Mouse (Mus musculus) embryonic facial prominence, embryonic 11.5 days (tissue): ENCODE measurements around the gene Sulf2. TPM values are rescaled to one million over a fixed set of nuclear protein-coding genes. Genes with fewer than 3 reads are reported as not detected.

ENCODE experiments used
- ATAC-seq: fragments of 200-750 bp; cut with Nextera tagmentation; replicated peaks from 2 replicates; pipeline ENCODE4 v1.8.0; 2017; ENCODE audit warnings: low read depth; ENCODE audit not compliant: insufficient number of reproducible peaks, low FRiP score, low TSS enrichment
- DNase-seq: peaks from one replicate; pipeline ENCODE4 v3.0.0-alpha.2; 2015; ENCODE audit warnings: low spot score
- H3K27ac ChIP-seq: fragments of 300-500 bp; sonication (generic); replicated peaks from 2 replicates; pipeline ENCODE4 v1.5.1; 2014; ENCODE audit warnings: mild to moderate bottlenecking, low read depth, low read length, control low read depth
- H3K27me3 ChIP-seq: fragments of 300-500 bp; sonication (generic); 2 replicates; pipeline ENCODE4 v1.6.1; 2014; ENCODE audit warnings: mild to moderate bottlenecking, low read length, moderate library complexity, mixed read lengths; ENCODE audit not compliant: control insufficient read depth, insufficient read depth
- H3K36me3 ChIP-seq: fragments of 300-500 bp; sonication (generic); replicated peaks from 2 replicates; pipeline ENCODE4 v1.6.1; 2014; ENCODE audit warnings: low read depth, mild to moderate bottlenecking, low read length, moderate library complexity, mixed read lengths; ENCODE audit not compliant: control insufficient read depth, insufficient read depth
- H3K4me1 ChIP-seq: fragments of 300-500 bp; sonication (generic); 2 replicates; pipeline ENCODE4 v1.6.1; 2014; ENCODE audit warnings: low read length, mixed read lengths; ENCODE audit not compliant: control insufficient read depth, insufficient read depth
- H3K4me2 ChIP-seq: fragments of 300-500 bp; sonication (generic); 2 replicates; pipeline ENCODE4 v1.6.1; 2014; ENCODE audit warnings: low read depth, mild to moderate bottlenecking, control low read depth, low read length, moderate library complexity
- H3K4me3 ChIP-seq: fragments of 300-500 bp; sonication (generic); 2 replicates; pipeline ENCODE4 v1.5.1; 2014; ENCODE audit warnings: low read depth, low read length, control low read depth
- H3K9ac ChIP-seq: fragments of 300-500 bp; sonication (generic); replicated peaks from 2 replicates; pipeline ENCODE4 v1.6.1; 2014; ENCODE audit warnings: mild to moderate bottlenecking, control low read depth, low read length
- H3K9me3 ChIP-seq: fragments of 300-500 bp; sonication (generic); replicated peaks from 2 replicates; pipeline ENCODE4 v1.6.1; 2016; ENCODE audit warnings: mild to moderate bottlenecking, low read length, inconsistent platforms, mixed read lengths; ENCODE audit not compliant: control insufficient read depth
- WGBS: fragments of 180-500 bp; shearing (Covaris S2); extraction: QIAGEN DNeasy Blood & Tissue Kit; methylation state at CpG from one replicate; pipeline ENCODE4 v1.1.7; 2014; 5-methylcytosine and 5-hydroxymethylcytosine counted together
- polyA plus RNA-seq: library from polyadenylated mRNA; unstranded; fragments of >200 nt; fragmentation: Nextera tagmentation; extraction: Ambion mirVana; gene quantifications from 2 replicates; pipeline ENCODE4 v1.2.1, GENCODE M21; 2014

Gene Sulf2
- polyA plus RNA-seq, 1 experiment from 2014 or later: 168 TPM

GRCm38 (mm10) chr2:166069164-166069563 lies 86.3 kb downstream of the Sulf2 start:
- Histone ChIP-seq H3K9ac (no peak overlapping the region), H3K4me3 (no peak overlapping the region), H3K4me1 (no peaks in the 10 kb centered on the region), H3K4me2 (no peak overlapping the region), H3K36me3 (peaks cover 13% of the 10 kb centered on the region), H3K27ac (no peak overlapping the region), H3K9me3 (no peaks in the 10 kb centered on the region), H3K27me3 (no peaks in the 10 kb centered on the region)
- DNase-seq (no peak), ATAC-seq (no peak)
- 83% methylated on average over 5 of the region's 5 CpGs for WGBS

GRCm38 (mm10) chr2:166068261-166068660 lies 87.2 kb downstream of the Sulf2 start:
- ATAC-seq (no peak), DNase-seq (no peak)
- no peak overlapping the region for H3K9ac ChIP-seq
- H3K9me3 ChIP-seq: no peaks in the 10 kb centered on the region
- no peaks in the 10 kb centered on the region for H3K4me1 ChIP-seq
- H3K4me3 ChIP-seq: no peak overlapping the region
- H3K27me3 ChIP-seq: no peaks in the 10 kb centered on the region
- H3K36me3 ChIP-seq: peaks cover 13% of the 10 kb centered on the region
- no peak overlapping the region for H3K27ac ChIP-seq
- 88% methylated on average over 9 of the region's 9 CpGs for WGBS
- H3K4me2 ChIP-seq: no peak overlapping the region

- Histone ChIP-seq H3K4me2 (no peak overlapping the region), H3K27ac (no peak overlapping the region), H3K4me3 (no peak overlapping the region), H3K27me3 (no peaks in the 10 kb centered on the region), H3K9ac (no peak overlapping the region), H3K4me1 (no peaks in the 10 kb centered on the region), H3K9me3 (no peaks in the 10 kb centered on the region), H3K36me3 (peaks cover 12% of the 10 kb centered on the region)
- WGBS: 81% methylated on average over 4 of the region's 4 CpGs
- ATAC-seq: no peak
- no peak for DNase-seq
Measured at GRCm38 (mm10) chr2:166066434-166066833, 89.0 kb downstream of the Sulf2 start.

GRCm38 (mm10) chr2:166062431-166062830 lies 93.0 kb downstream of the Sulf2 start:
- no peak overlapping the region for H3K4me2 ChIP-seq
- H3K36me3 ChIP-seq: peaks cover 2% of the 10 kb centered on the region; the same call in 1 of the 2 replicates
- no peaks in the 10 kb centered on the region for H3K4me1 ChIP-seq
- H3K9me3 ChIP-seq: no peaks in the 10 kb centered on the region
- no peak overlapping the region for H3K9ac ChIP-seq
- DNase-seq: no peak
- H3K27me3 ChIP-seq: no peaks in the 10 kb centered on the region
- WGBS: 89% methylated on average over 8 of the region's 8 CpGs
- no peak overlapping the region for H3K27ac ChIP-seq
- no peak for ATAC-seq
- H3K4me3 ChIP-seq: no peak overlapping the region

- H3K9me3 ChIP-seq: no peaks in the 10 kb centered on the region
- 83% methylated on average over 1 of the region's 1 CpGs for WGBS
- no peaks in the 10 kb centered on the region for H3K27me3 ChIP-seq
- no peak overlapping the region for H3K4me3 ChIP-seq
- H3K27ac ChIP-seq: no peak overlapping the region
- no peak overlapping the region for H3K9ac ChIP-seq
- H3K4me2 ChIP-seq: no peak overlapping the region
- no peaks in the 10 kb centered on the region for H3K4me1 ChIP-seq
- ATAC-seq: no peak
- peaks cover 2% of the 10 kb centered on the region; the same call in 1 of the 2 replicates for H3K36me3 ChIP-seq
- no peak for DNase-seq
Measured at GRCm38 (mm10) chr2:166062008-166062407, 93.5 kb downstream of the Sulf2 start.

- Histone ChIP-seq H3K9ac (no peak overlapping the region), H3K27me3 (no peaks in the 10 kb centered on the region), H3K4me3 (no peak overlapping the region), H3K9me3 (no peaks in the 10 kb centered on the region), H3K36me3 (peaks cover 2% of the 10 kb centered on the region; the same call in 1 of the 2 replicates), H3K4me1 (no peaks in the 10 kb centered on the region), H3K4me2 (no peak overlapping the region), H3K27ac (no peak overlapping the region)
- no peak for ATAC-seq
- DNase-seq: peak; percentile 44
- 80% methylated on average over 7 of the region's 7 CpGs for WGBS
Measured at GRCm38 (mm10) chr2:166059684-166060423, 95.6 kb downstream of the Sulf2 start.

GRCm38 (mm10) chr2:166054002-166054539 lies 101.4 kb downstream of the Sulf2 start:
- Histone ChIP-seq H3K27ac (no peak overlapping the region), H3K4me3 (no peak overlapping the region), H3K36me3 (no peaks in the 10 kb centered on the region; the same call in none of the 2 replicates), H3K4me1 (no peaks in the 10 kb centered on the region), H3K9ac (no peak overlapping the region), H3K27me3 (no peaks in the 10 kb centered on the region), H3K4me2 (no peak overlapping the region), H3K9me3 (no peaks in the 10 kb centered on the region)
- ATAC-seq (no peak), DNase-seq (no peak)
- WGBS: 93% methylated on average over 14 of the region's 14 CpGs

GRCm38 (mm10) chr2:166051966-166052365 lies 103.5 kb downstream of the Sulf2 start:
- Histone ChIP-seq H3K27ac (no peak overlapping the region), H3K9me3 (no peaks in the 10 kb centered on the region), H3K4me2 (no peak overlapping the region), H3K9ac (no peak overlapping the region), H3K4me1 (no peaks in the 10 kb centered on the region), H3K4me3 (no peak overlapping the region), H3K36me3 (no peaks in the 10 kb centered on the region; the same call in 1 of the 2 replicates), H3K27me3 (no peaks in the 10 kb centered on the region)
- DNase-seq (no peak), ATAC-seq (no peak)
- 94% methylated on average over 7 of the region's 7 CpGs for WGBS
